Mouse (Mus musculus): ENCODE measurements around the gene Gm20388. TPM values are rescaled to one million over a fixed set of nuclear protein-coding genes. Genes with fewer than 3 reads are reported as not detected.

Gm20388 gene
- total RNA-seq, 2 experiments from 2014 or later: 5.8 TPM; not detected in 1

- no peak for DNase-seq
These were observed 1958.3 kb downstream of the Gm20388 start for GRCm38 (mm10) chr8:121868896-121869295.

- no peak for DNase-seq
These were observed 1959.5 kb downstream of the Gm20388 start for GRCm38 (mm10) chr8:121870190-121870589.

- DNase-seq: no peak
These were observed 1961.3 kb downstream of the Gm20388 start for GRCm38 (mm10) chr8:121871833-121872440.

GRCm38 (mm10) chr8:121874031-121874430 is 1963.4 kb downstream of the Gm20388 start:
- peak; percentile 79 for DNase-seq

- no peak for DNase-seq
These were observed 1964.4 kb downstream of the Gm20388 start for GRCm38 (mm10) chr8:121875045-121875444.

GRCm38 (mm10) chr8:121875517-121875916 is 1964.9 kb downstream of the Gm20388 start:
- DNase-seq: no peak

GRCm38 (mm10) chr8:121877212-121877611 is 1966.6 kb downstream of the Gm20388 start:
- no peak for DNase-seq

GRCm38 (mm10) chr8:121877828-121878480 is 1967.3 kb downstream of the Gm20388 start:
- DNase-seq: no peak

- DNase-seq: no peak
These were observed 1969.1 kb downstream of the Gm20388 start for GRCm38 (mm10) chr8:121879712-121880111.

GRCm38 (mm10) chr8:121880818-121881217 is 1970.2 kb downstream of the Gm20388 start:
- peak; percentile 68 for DNase-seq

GRCm38 (mm10) chr8:121881921-121882320 is 1971.3 kb downstream of the Gm20388 start:
- no peak for DNase-seq

GRCm38 (mm10) chr8:121884181-121884580 is 1973.5 kb downstream of the Gm20388 start:
- no peak for DNase-seq

- no peak for DNase-seq
These were observed 1974.4 kb downstream of the Gm20388 start for GRCm38 (mm10) chr8:121885001-121885400.

GRCm38 (mm10) chr8:121885433-121885832 is 1974.8 kb downstream of the Gm20388 start:
- no peak for DNase-seq

- DNase-seq: no peak
These were observed 1976.9 kb downstream of the Gm20388 start for GRCm38 (mm10) chr8:121887547-121887946.

GRCm38 (mm10) chr8:121889317-121889716 is 1978.7 kb downstream of the Gm20388 start:
- no peak for DNase-seq

- DNase-seq: no peak
These were observed 1979.5 kb downstream of the Gm20388 start for GRCm38 (mm10) chr8:121889810-121890785.

GRCm38 (mm10) chr8:121892875-121893274 is 1982.2 kb downstream of the Gm20388 start:
- no peak for DNase-seq

- DNase-seq: no peak
These were observed 1985.3 kb downstream of the Gm20388 start for GRCm38 (mm10) chr8:121895910-121896309.

- DNase-seq: no peak
These were observed 1986.0 kb downstream of the Gm20388 start for GRCm38 (mm10) chr8:121896476-121897145.

- no peak for DNase-seq
These were observed 1986.6 kb downstream of the Gm20388 start for GRCm38 (mm10) chr8:121897205-121897604.

GRCm38 (mm10) chr8:121897871-121898381 is 1987.3 kb downstream of the Gm20388 start:
- peak; percentile 44 for DNase-seq

All from heart, postnatal 4 days (tissue).